Mouse (Mus musculus) limb, embryonic 12.5 days (tissue): ENCODE measurements around the gene Lrrc7. TPM values are rescaled to one million over a fixed set of nuclear protein-coding genes. Genes with fewer than 3 reads are reported as not detected.

Experiments
- ATAC-seq: fragments of 200-750 bp; cut with Nextera tagmentation; 2 replicates; pipeline ENCODE4 v1.8.0; 2017; ENCODE audit warnings: low read depth, moderate TSS enrichment; ENCODE audit not compliant: insufficient number of reproducible peaks, insufficient read depth, low FRiP score, low TSS enrichment
- H3K27ac ChIP-seq: fragments of 300-500 bp; sonication (generic); 2 replicates; pipeline ENCODE4 v1.5.1; 2016; ENCODE audit warnings: mild to moderate bottlenecking, moderate library complexity
- H3K27me3 ChIP-seq: fragments of 300-500 bp; sonication (generic); 2 replicates; pipeline ENCODE4 v1.6.1; 2016; ENCODE audit warnings: mild to moderate bottlenecking, moderate library complexity
- H3K36me3 ChIP-seq: fragments of 300-500 bp; sonication (generic); 2 replicates; pipeline ENCODE4 v1.6.1; 2016; ENCODE audit warnings: mild to moderate bottlenecking, moderate library complexity
- H3K4me1 ChIP-seq: fragments of 300-500 bp; sonication (generic); replicated peaks from 2 replicates; pipeline ENCODE4 v1.6.1; 2016
- H3K4me2 ChIP-seq: fragments of 300-500 bp; sonication (generic); 2 replicates; pipeline ENCODE4 v1.6.1; 2016; ENCODE audit warnings: mild to moderate bottlenecking, moderate library complexity
- H3K4me3 ChIP-seq: fragments of 300-500 bp; sonication (generic); replicated peaks from 2 replicates; pipeline ENCODE4 v1.5.1; 2016; ENCODE audit warnings: mild to moderate bottlenecking
- H3K9ac ChIP-seq: fragments of 300-500 bp; sonication (generic); replicated peaks from 2 replicates; pipeline ENCODE4 v1.6.1; 2016; ENCODE audit warnings: mild to moderate bottlenecking, moderate library complexity
- H3K9me3 ChIP-seq: fragments of 300-500 bp; sonication (generic); 2 replicates; pipeline ENCODE4 v1.6.1; 2016; ENCODE audit warnings: mild to moderate bottlenecking, moderate library complexity
- WGBS: fragments of 180-500 bp; shearing (Covaris S2); methylation state at CpG from one replicate; pipeline ENCODE4 v1.1.7; 2016; 5-methylcytosine and 5-hydroxymethylcytosine counted together
- polyA plus RNA-seq: library from polyadenylated mRNA; unstranded; fragments of >200 nt; fragmentation: Nextera tagmentation; extraction: Ambion mirVana; gene quantifications from 2 replicates; pipeline ENCODE4 v1.2.1, GENCODE M21; 2016

Gene Lrrc7
- polyA plus RNA-seq, 1 experiment from 2014 or later: 0.35 TPM

DNA sequence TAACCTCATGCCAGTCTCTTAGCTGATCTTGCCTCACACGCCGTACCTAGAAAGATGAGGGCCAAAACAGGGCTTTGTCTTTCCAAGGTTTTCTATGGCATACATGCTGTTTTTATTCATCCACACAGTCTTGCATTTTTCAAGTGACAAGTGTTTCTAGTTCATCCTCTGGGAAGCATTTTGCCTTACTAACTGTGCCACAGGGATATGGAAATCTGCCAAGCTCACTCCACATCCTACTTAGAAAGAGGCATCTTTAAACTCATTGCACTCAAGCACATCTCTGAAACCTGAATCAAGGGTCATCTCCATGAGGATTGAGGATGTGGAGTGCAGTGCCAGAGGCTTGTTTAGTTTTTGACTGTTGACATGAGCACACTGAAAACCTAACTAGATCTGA is 199.9 kb downstream of the Lrrc7 start:
- no peak for ATAC-seq
- WGBS: 97% methylated on average over 2 of the region's 2 CpGs
- Histone ChIP-seq H3K4me1 (no peaks in the 10 kb centered on the region), H3K36me3 (no peaks in the 10 kb centered on the region), H3K27me3 (no peaks in the 10 kb centered on the region), H3K4me2 (no peak overlapping the region), H3K4me3 (no peak overlapping the region), H3K9me3 (no peaks in the 10 kb centered on the region), H3K27ac (no peak overlapping the region), H3K9ac (no peak overlapping the region)

DNA sequence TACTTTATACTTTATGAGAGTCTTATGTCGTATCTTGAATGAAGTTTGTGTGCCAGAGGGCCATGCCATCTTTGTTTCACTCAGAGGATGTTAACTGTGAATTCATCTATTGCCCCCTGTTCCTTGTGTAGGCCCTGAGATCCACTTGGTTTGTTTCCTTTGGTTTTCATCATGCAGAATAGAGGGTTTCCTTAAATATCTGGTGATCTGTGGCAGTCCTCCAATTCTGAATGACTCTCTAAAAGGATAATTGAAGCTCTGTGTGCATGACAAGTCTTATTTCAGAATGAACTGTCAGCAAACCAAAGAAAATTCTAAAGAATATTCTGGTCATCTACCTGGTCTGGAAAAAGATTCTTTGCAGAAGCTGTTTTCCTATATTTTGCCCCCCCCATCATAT is 205.3 kb downstream of the Lrrc7 start:
- Histone ChIP-seq H3K4me1 (no peaks in the 10 kb centered on the region), H3K4me3 (no peak overlapping the region), H3K36me3 (no peaks in the 10 kb centered on the region), H3K4me2 (no peak overlapping the region), H3K9ac (no peak overlapping the region), H3K9me3 (no peaks in the 10 kb centered on the region), H3K27ac (no peak overlapping the region), H3K27me3 (no peaks in the 10 kb centered on the region)
- no peak for ATAC-seq
- 85% methylated on average over 1 of the region's 1 CpGs for WGBS

DNA sequence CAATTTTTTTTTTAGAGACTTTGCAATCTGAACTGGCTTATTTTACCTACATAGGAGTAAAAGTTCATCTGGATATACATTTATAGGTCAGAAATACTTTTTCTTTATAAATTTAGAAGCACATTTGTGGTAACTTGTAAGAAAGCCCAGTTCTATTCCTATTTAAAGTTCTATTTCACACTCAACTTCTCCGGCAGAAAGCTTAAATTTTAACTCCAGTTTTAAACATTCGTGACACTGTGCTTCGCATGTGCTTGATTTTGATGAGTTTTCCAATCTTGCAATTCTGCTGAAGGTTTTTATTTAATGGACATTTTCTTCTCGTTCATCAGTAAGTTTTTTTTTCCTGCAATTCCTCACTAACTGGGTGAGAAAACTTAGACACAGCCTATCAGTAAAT is 205.8 kb downstream of the Lrrc7 start:
- no peak overlapping the region for H3K4me3 ChIP-seq
- WGBS: 86% methylated on average over 4 of the region's 4 CpGs
- H3K36me3 ChIP-seq: no peaks in the 10 kb centered on the region
- ATAC-seq: no peak
- no peak overlapping the region for H3K9ac ChIP-seq
- H3K4me1 ChIP-seq: no peaks in the 10 kb centered on the region
- no peak overlapping the region for H3K27ac ChIP-seq
- H3K27me3 ChIP-seq: no peaks in the 10 kb centered on the region
- no peaks in the 10 kb centered on the region for H3K9me3 ChIP-seq
- no peak overlapping the region for H3K4me2 ChIP-seq

GRCm38 (mm10) chr3:158340808-158341207 is 221.2 kb downstream of the Lrrc7 start:
- Histone ChIP-seq H3K4me3 (no peak overlapping the region), H3K4me1 (no peaks in the 10 kb centered on the region), H3K9me3 (0 out of 2 replicates have a peak, but pooled peaks cover 2% of the 10 kb centered on the region), H3K27ac (no peak overlapping the region), H3K27me3 (no peaks in the 10 kb centered on the region), H3K36me3 (no peaks in the 10 kb centered on the region), H3K9ac (no peak overlapping the region), H3K4me2 (no peak overlapping the region)
- no peak for ATAC-seq

- H3K27me3 ChIP-seq: no peaks in the 10 kb centered on the region
Observed at GRCm38 (mm10) chr3:158330085-158330484, 231.9 kb downstream of the Lrrc7 start.

GRCm38 (mm10) chr3:158310391-158310790 is 251.6 kb downstream of the Lrrc7 start:
- Histone ChIP-seq H3K4me2 (no peak overlapping the region), H3K9me3 (no peaks in the 10 kb centered on the region)
- WGBS: 62% methylated on average over 2 of the region's 2 CpGs

More at GRCm38 (mm10) chr3:158330085-158330484, 231.9 kb downstream of the Lrrc7 start:
- peaks cover 4% of the 10 kb centered on the region; the same call in 1 of the 2 replicates for H3K9me3 ChIP-seq
- no peak for ATAC-seq
- H3K4me1 ChIP-seq: no peaks in the 10 kb centered on the region
- no peaks in the 10 kb centered on the region for H3K36me3 ChIP-seq
- H3K9ac ChIP-seq: no peak overlapping the region
- H3K4me2 ChIP-seq: no peak overlapping the region
- H3K4me3 ChIP-seq: no peak overlapping the region
- no peak overlapping the region for H3K27ac ChIP-seq

DNA sequence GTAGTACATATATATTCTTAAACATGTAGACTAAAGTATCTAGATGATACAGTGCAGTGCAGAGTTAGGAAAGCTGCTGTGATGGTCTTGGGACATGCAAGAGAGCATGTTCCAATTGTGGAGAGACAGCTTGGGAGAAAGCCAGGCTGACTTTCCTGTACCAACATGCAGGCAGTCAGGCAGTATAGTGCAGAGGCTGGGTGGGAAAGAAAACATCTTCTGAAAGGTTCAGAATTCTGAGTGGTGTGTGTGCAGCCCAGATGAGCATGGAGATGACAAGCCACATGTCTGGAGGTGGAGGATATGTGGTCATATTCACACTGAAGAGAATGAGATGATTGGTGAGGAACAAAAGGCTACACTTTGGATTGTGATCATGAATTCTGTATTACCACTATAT is 254.6 kb downstream of the Lrrc7 start:
- Histone ChIP-seq H3K36me3 (no peaks in the 10 kb centered on the region), H3K27ac (no peak overlapping the region), H3K4me2 (no peak overlapping the region), H3K4me1 (no peaks in the 10 kb centered on the region), H3K9me3 (no peaks in the 10 kb centered on the region), H3K9ac (no peak overlapping the region), H3K4me3 (no peak overlapping the region), H3K27me3 (no peaks in the 10 kb centered on the region)
- no peak for ATAC-seq

More at GRCm38 (mm10) chr3:158310391-158310790, 251.6 kb downstream of the Lrrc7 start:
- Histone ChIP-seq H3K9ac (no peak overlapping the region), H3K4me3 (no peak overlapping the region), H3K36me3 (no peaks in the 10 kb centered on the region), H3K27me3 (no peaks in the 10 kb centered on the region), H3K4me1 (no peaks in the 10 kb centered on the region), H3K27ac (no peak overlapping the region)
- ATAC-seq: no peak

GRCm38 (mm10) chr3:158298732-158299131 is 263.3 kb downstream of the Lrrc7 start:
- Histone ChIP-seq H3K9ac (no peak overlapping the region), H3K4me1 (no peaks in the 10 kb centered on the region), H3K4me2 (no peak overlapping the region), H3K9me3 (no peaks in the 10 kb centered on the region), H3K36me3 (no peaks in the 10 kb centered on the region), H3K4me3 (no peak overlapping the region), H3K27ac (no peak overlapping the region), H3K27me3 (no peaks in the 10 kb centered on the region)
- ATAC-seq: no peak
- 83% methylated on average over 3 of the region's 3 CpGs for WGBS

- H3K36me3 ChIP-seq: no peaks in the 10 kb centered on the region
- H3K9me3 ChIP-seq: no peaks in the 10 kb centered on the region
- no peak overlapping the region for H3K4me3 ChIP-seq
- no peak overlapping the region for H3K9ac ChIP-seq
- H3K4me1 ChIP-seq: no peaks in the 10 kb centered on the region
- no peak overlapping the region for H3K27ac ChIP-seq
- WGBS: 82% methylated on average over 5 of the region's 5 CpGs
- ATAC-seq: no peak
- no peak overlapping the region for H3K4me2 ChIP-seq
- H3K27me3 ChIP-seq: no peaks in the 10 kb centered on the region
Observed at GRCm38 (mm10) chr3:158295041-158295440, 267.0 kb downstream of the Lrrc7 start.

DNA sequence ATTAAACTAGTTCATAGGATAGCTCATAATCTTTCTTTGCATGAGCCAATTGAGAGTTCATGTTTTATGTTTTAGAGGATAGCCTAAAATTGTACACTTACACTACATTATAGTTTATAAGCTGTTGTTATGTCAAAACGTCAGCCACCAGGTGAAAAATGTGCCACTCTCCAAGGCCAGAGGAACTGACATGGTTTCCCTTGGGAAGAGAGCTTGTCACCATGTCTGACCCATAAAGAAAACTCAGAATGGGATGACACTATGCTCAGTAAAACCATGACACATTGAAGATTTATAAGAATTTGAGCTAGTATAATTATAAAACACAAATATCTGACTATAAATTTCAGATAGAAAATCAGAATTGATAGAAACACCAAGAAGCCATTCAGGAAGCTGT is 277.6 kb downstream of the Lrrc7 start:
- 68% methylated on average over 1 of the region's 1 CpGs for WGBS
- H3K4me2 ChIP-seq: no peak overlapping the region
- no peaks in the 10 kb centered on the region for H3K27me3 ChIP-seq
- no peak overlapping the region for H3K9ac ChIP-seq
- no peaks in the 10 kb centered on the region for H3K9me3 ChIP-seq
- no peak overlapping the region for H3K27ac ChIP-seq
- H3K4me1 ChIP-seq: no peaks in the 10 kb centered on the region
- H3K4me3 ChIP-seq: no peak overlapping the region
- ATAC-seq: no peak
- no peaks in the 10 kb centered on the region for H3K36me3 ChIP-seq

GRCm38 (mm10) chr3:158278631-158279030 is 283.4 kb downstream of the Lrrc7 start:
- Histone ChIP-seq H3K4me1 (no peaks in the 10 kb centered on the region), H3K9me3 (no peaks in the 10 kb centered on the region), H3K27ac (no peak overlapping the region), H3K9ac (no peak overlapping the region), H3K4me2 (no peak overlapping the region), H3K4me3 (no peak overlapping the region), H3K27me3 (no peaks in the 10 kb centered on the region), H3K36me3 (no peaks in the 10 kb centered on the region)
- 85% methylated on average over 2 of the region's 2 CpGs for WGBS
- no peak for ATAC-seq

DNA sequence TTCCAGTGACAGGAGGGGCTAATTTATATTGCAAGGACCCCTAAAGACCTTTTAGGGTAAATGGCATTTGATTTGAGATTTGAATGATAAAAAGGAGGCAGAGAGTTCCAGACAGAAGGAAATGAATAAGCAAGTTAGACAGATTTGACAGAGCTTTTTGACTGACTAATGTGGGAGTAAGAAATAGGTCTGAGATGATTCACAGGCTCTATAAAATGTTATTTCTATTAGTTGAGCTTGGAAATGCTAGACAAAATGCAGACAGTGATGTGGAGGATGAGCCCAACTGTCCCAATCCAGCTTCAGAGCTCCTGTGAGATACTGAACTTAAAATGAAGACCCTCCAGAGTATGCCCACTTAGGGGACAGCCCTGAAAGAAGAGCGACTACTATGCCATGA is 289.3 kb downstream of the Lrrc7 start:
- WGBS: 90% methylated on average over 1 of the region's 1 CpGs
- H3K4me2 ChIP-seq: no peak overlapping the region
- no peak overlapping the region for H3K9ac ChIP-seq
- no peak overlapping the region for H3K4me3 ChIP-seq
- H3K4me1 ChIP-seq: no peaks in the 10 kb centered on the region
- no peaks in the 10 kb centered on the region for H3K36me3 ChIP-seq
- no peaks in the 10 kb centered on the region for H3K27me3 ChIP-seq
- no peak overlapping the region for H3K27ac ChIP-seq
- no peaks in the 10 kb centered on the region for H3K9me3 ChIP-seq
- no peak for ATAC-seq
